Mouse (Mus musculus) heart, adult 8-10 months (tissue): Measurements from ENCODE around the gene Prkg1. TPM values are rescaled to one million over a fixed set of nuclear protein-coding genes. Genes with fewer than 3 reads are reported as not detected.

ENCODE experiments used
- DNase-seq: peaks from one replicate; pipeline ENCODE4 v3.0.0; 2022; ENCODE audit warnings: low spot score
- total RNA-seq, 4 experiments: library from RNA; stranded (reverse); gene quantifications; 2 replicates each; pipeline ENCODE4 v1.2.4; 2022

Gene Prkg1
- total RNA-seq = 10 to 100 TPM; 10.6 to 16.1 (median 12.2) TPM

GRCm38 (mm10) chr19:31764801-31765340, at the start of gene Prkg1:
Gene Prkg1, minus strand, starts transcription at chr19:31765033.
- DNase-seq = no peak

GRCm38 (mm10) chr19:31813087-31813486, 48.3 kb upstream of the Prkg1 start:
- DNase-seq = no peak

- DNase-seq = peak; percentile 4
These were observed 46.5 kb upstream of the Prkg1 start for GRCm38 (mm10) chr19:31811371-31811770.

- DNase-seq = no peak
These were observed 40.6 kb upstream of the Prkg1 start for GRCm38 (mm10) chr19:31805391-31805790.

- DNase-seq = peak; percentile 26
These were observed 30.7 kb upstream of the Prkg1 start for GRCm38 (mm10) chr19:31795485-31796046.

- DNase-seq = no peak
These were observed 26.9 kb upstream of the Prkg1 start for GRCm38 (mm10) chr19:31791724-31792123.

GRCm38 (mm10) chr19:31781521-31782018, 16.7 kb upstream of the Prkg1 start:
- no peak for DNase-seq

GRCm38 (mm10) chr19:31781077-31781476, 16.2 kb upstream of the Prkg1 start:
- no peak for DNase-seq

GRCm38 (mm10) chr19:31780222-31780621, 15.4 kb upstream of the Prkg1 start:
- DNase-seq = no peak

GRCm38 (mm10) chr19:31779021-31779420, 14.2 kb upstream of the Prkg1 start:
- DNase-seq = no peak

- DNase-seq = no peak
These were observed 2.2 kb upstream of the Prkg1 start for GRCm38 (mm10) chr19:31767004-31767403.

- DNase-seq = no peak
These were observed 618 bp upstream of the Prkg1 start for GRCm38 (mm10) chr19:31765451-31765850.

GRCm38 (mm10) chr19:31763951-31764800, 657 bp downstream of the Prkg1 start:
- DNase-seq = peak; percentile 68

- no peak for DNase-seq
These were observed 1.5 kb downstream of the Prkg1 start for GRCm38 (mm10) chr19:31763246-31763821.

GRCm38 (mm10) chr19:31762411-31763245, 2.2 kb downstream of the Prkg1 start:
- peak; percentile 57 for DNase-seq

GRCm38 (mm10) chr19:31759855-31760254, 5.0 kb downstream of the Prkg1 start:
- no peak for DNase-seq

- peak; percentile 70 for DNase-seq
These were observed 8.7 kb downstream of the Prkg1 start for GRCm38 (mm10) chr19:31755929-31756792.

- no peak for DNase-seq
These were observed 10.1 kb downstream of the Prkg1 start for GRCm38 (mm10) chr19:31754642-31755287.

GRCm38 (mm10) chr19:31750976-31751676, 13.7 kb downstream of the Prkg1 start:
- DNase-seq = no peak
